Mouse (Mus musculus): ENCODE results near the gene Olfr1098. TPM values are rescaled to one million over a fixed set of nuclear protein-coding genes. Genes with fewer than 3 reads are reported as not detected.

Gene Olfr1098
- polyA plus RNA-seq (2014; fragmentation: Nextera tagmentation; extraction: Ambion mirVana), result not detected in 2 replicates

GRCm38 (mm10) chr2:86924445-86924844 is at the start of gene Olfr1098:
Olfr1098 (minus strand) TSS chr2:86924545.
- H3K4me2 ChIP-seq (ENCODE audit: low read length), result no peak within 1 kb of the TSS
- H3K27ac ChIP-seq (ENCODE audit: low read depth, low read length), result no peak within 1 kb of the TSS
- ATAC-seq, result no peak
- no peaks in the 10 kb centered on the region for H3K4me1 ChIP-seq (ENCODE audit: control insufficient read depth, insufficient read depth, low read length)
- WGBS, result 91% methylated on average over 1 of the region's 1 CpGs
- no peaks in the 10 kb centered on the region for H3K27me3 ChIP-seq (replicated peaks; ENCODE audit: control insufficient read depth, insufficient read depth, low read length)
- no peak within 1 kb of the TSS for H3K9ac ChIP-seq (ENCODE audit: low read length)
- no peak within 1 kb of the TSS for H3K4me3 ChIP-seq (ENCODE audit: low read depth, low read length)
- no peaks in the 10 kb centered on the region for H3K9me3 ChIP-seq (replicated peaks; ENCODE audit: control insufficient read depth, low read length)
- no peak for DNase-seq (ENCODE audit: low spot score)
- no peaks in the 10 kb centered on the region for H3K36me3 ChIP-seq (ENCODE audit: control insufficient read depth, insufficient read depth, low read length)

DNA sequence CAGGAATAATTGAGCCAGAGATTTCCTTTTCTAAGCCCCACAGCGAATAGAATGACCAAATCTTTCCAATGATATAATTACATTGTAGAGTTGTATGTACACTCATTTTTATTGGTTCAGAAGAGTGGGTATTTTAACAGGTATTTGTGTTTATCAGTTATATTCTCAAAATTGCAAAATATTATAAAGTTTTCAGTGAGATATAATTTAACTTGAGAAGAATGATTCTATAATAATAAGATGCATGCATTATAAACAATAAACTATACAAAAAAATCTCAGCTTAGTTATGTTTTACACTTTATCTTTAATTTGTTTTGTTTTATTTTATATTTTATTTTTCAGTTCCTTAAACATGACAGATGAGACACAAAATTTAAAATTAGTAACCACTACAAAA is 36.2 kb upstream of the Olfr1098 start, which contains the start of gene Olfr1099:
Olfr1099 (minus strand) TSS at position 101 of the 400 bp plus-strand sequence.
- no peak within 1 kb of the TSS for H3K9ac ChIP-seq (ENCODE audit: low read length)
- no peak for ATAC-seq
- H3K4me1 ChIP-seq (ENCODE audit: control insufficient read depth, insufficient read depth, low read length), result no peaks in the 10 kb centered on the region
- H3K27ac ChIP-seq (ENCODE audit: low read depth, low read length), result no peak within 1 kb of the TSS
- no peak within 1 kb of the TSS for H3K4me2 ChIP-seq (ENCODE audit: low read length)
- no peak for DNase-seq (ENCODE audit: low spot score)
- no peaks in the 10 kb centered on the region for H3K27me3 ChIP-seq (replicated peaks; ENCODE audit: control insufficient read depth, insufficient read depth, low read length)
- WGBS, result 73% methylated on average over 1 of the region's 1 CpGs
- no peak within 1 kb of the TSS for H3K4me3 ChIP-seq (ENCODE audit: low read depth, low read length)
- no peaks in the 10 kb centered on the region for H3K36me3 ChIP-seq (ENCODE audit: control insufficient read depth, insufficient read depth, low read length)
- no peaks in the 10 kb centered on the region for H3K9me3 ChIP-seq (replicated peaks; ENCODE audit: control insufficient read depth, low read length)

GRCm38 (mm10) chr2:86926557-86926956 is 2.2 kb upstream of the Olfr1098 start:
- Histone ChIP-seq H3K36me3 (ENCODE audit: control insufficient read depth, insufficient read depth, low read length) (no peaks in the 10 kb centered on the region), H3K4me3 (ENCODE audit: low read depth, low read length) (no peak overlapping the region), H3K9ac (ENCODE audit: low read length) (no peak overlapping the region), H3K4me1 (ENCODE audit: control insufficient read depth, insufficient read depth, low read length) (no peaks in the 10 kb centered on the region), H3K27me3 (replicated peaks; ENCODE audit: control insufficient read depth, insufficient read depth, low read length) (no peaks in the 10 kb centered on the region), H3K4me2 (ENCODE audit: low read length) (no peak overlapping the region), H3K27ac (ENCODE audit: low read depth, low read length) (no peak overlapping the region), H3K9me3 (replicated peaks; ENCODE audit: control insufficient read depth, low read length) (no peaks in the 10 kb centered on the region)
- DNase-seq (ENCODE audit: low spot score) (no peak), ATAC-seq (no peak)

DNA sequence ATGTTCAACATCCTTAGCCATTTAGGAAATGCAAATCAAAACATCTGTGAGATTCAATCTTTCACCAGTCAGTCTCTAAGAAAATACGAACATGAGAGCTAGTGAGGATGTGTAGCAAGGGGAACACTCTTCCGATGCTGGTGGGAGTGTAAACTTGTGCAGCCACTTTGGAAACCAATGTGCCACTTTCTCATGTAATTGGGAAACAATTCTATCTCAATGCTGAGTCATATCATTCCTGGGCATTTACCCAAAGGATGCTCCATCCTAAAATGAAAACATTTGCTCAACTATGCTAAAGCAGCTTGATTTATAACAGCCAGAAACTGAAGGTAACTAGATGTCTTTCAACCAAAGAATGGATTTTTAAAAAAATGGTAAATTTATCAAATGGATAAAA is 18.7 kb downstream of the Olfr1098 start:
- no peak overlapping the region for H3K4me3 ChIP-seq (ENCODE audit: low read depth, low read length)
- ATAC-seq (no peak), DNase-seq (ENCODE audit: low spot score) (no peak)
- no peaks in the 10 kb centered on the region for H3K27me3 ChIP-seq (replicated peaks; ENCODE audit: control insufficient read depth, insufficient read depth, low read length)
- no peaks in the 10 kb centered on the region for H3K36me3 ChIP-seq (ENCODE audit: control insufficient read depth, insufficient read depth, low read length)
- no peak overlapping the region for H3K9ac ChIP-seq (ENCODE audit: low read length)
- no peak overlapping the region for H3K27ac ChIP-seq (ENCODE audit: low read depth, low read length)
- no peak overlapping the region for H3K4me2 ChIP-seq (ENCODE audit: low read length)
- no peaks in the 10 kb centered on the region for H3K4me1 ChIP-seq (ENCODE audit: control insufficient read depth, insufficient read depth, low read length)
- 92% methylated on average over 2 of the region's 2 CpGs for WGBS
- H3K9me3 ChIP-seq (replicated peaks; ENCODE audit: control insufficient read depth, low read length), result no peaks in the 10 kb centered on the region

DNA sequence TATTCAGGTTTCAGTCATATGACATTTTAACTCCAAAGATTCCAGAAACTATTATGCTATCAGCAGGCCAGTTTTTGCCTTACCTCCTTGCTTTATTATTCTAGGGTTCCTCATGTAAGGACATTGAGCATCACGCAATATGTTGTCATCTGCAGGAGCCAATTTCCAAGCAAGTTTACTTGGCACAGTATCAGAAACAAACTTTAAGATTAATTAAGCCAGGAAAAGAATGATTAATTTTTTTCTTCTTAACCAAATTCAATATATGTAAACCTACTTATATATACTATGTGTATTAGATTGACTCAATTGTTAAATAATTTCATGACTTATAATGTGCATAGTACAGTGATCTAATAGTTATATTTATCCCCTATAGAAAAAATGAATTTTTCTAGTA is 32.2 kb downstream of the Olfr1098 start, which contains the start of gene Olfr1097:
Olfr1097 (minus strand) TSS at position 101 of the 400 bp plus-strand sequence.
- H3K9ac ChIP-seq (ENCODE audit: low read length), result no peak within 1 kb of the TSS
- no peak within 1 kb of the TSS for H3K4me2 ChIP-seq (ENCODE audit: low read length)
- no peaks in the 10 kb centered on the region for H3K4me1 ChIP-seq (ENCODE audit: control insufficient read depth, insufficient read depth, low read length)
- no peak for DNase-seq (ENCODE audit: low spot score)
- H3K4me3 ChIP-seq (ENCODE audit: low read depth, low read length), result no peak within 1 kb of the TSS
- 98% methylated on average over 1 of the region's 1 CpGs for WGBS
- no peak within 1 kb of the TSS for H3K27ac ChIP-seq (ENCODE audit: low read depth, low read length)
- no peaks in the 10 kb centered on the region for H3K27me3 ChIP-seq (replicated peaks; ENCODE audit: control insufficient read depth, insufficient read depth, low read length)
- no peaks in the 10 kb centered on the region for H3K36me3 ChIP-seq (ENCODE audit: control insufficient read depth, insufficient read depth, low read length)
- no peak for ATAC-seq
- H3K9me3 ChIP-seq (replicated peaks; ENCODE audit: control insufficient read depth, low read length), result no peaks in the 10 kb centered on the region

GRCm38 (mm10) chr2:86874702-86875101 is 49.6 kb downstream of the Olfr1098 start, which contains the start of gene Gm13723:
Gm13723 (minus strand) TSS chr2:86874802.
- Histone ChIP-seq H3K9me3 (replicated peaks; ENCODE audit: control insufficient read depth, low read length) (no peaks in the 10 kb centered on the region), H3K4me1 (ENCODE audit: control insufficient read depth, insufficient read depth, low read length) (no peaks in the 10 kb centered on the region), H3K4me2 (ENCODE audit: low read length) (no peak within 1 kb of the TSS), H3K27me3 (replicated peaks; ENCODE audit: control insufficient read depth, insufficient read depth, low read length) (no peaks in the 10 kb centered on the region), H3K4me3 (ENCODE audit: low read depth, low read length) (no peak within 1 kb of the TSS), H3K9ac (ENCODE audit: low read length) (no peak within 1 kb of the TSS), H3K27ac (ENCODE audit: low read depth, low read length) (no peak within 1 kb of the TSS), H3K36me3 (ENCODE audit: control insufficient read depth, insufficient read depth, low read length) (no peaks in the 10 kb centered on the region)
- 51% methylated on average over 1 of the region's 1 CpGs for WGBS
- no peak for ATAC-seq
- no peak for DNase-seq (ENCODE audit: low spot score)

Other genes starting within 250 kb of the Olfr1098 start
- gene Olfr1086, start 244.5 kb downstream of the Olfr1098 start, polyA plus RNA-seq (2014; fragmentation: Nextera tagmentation; extraction: Ambion mirVana), result not detected in 2 replicates
- gene Olfr1087, start 226.2 kb downstream of the Olfr1098 start, polyA plus RNA-seq (2014; fragmentation: Nextera tagmentation; extraction: Ambion mirVana), result not detected in 2 replicates
- gene Olfr1089, start 190.8 kb downstream of the Olfr1098 start, polyA plus RNA-seq (2014; fragmentation: Nextera tagmentation; extraction: Ambion mirVana), result not detected in 2 replicates
- not detected in 2 replicates for gene Olfr1090, start 165.6 kb downstream of the Olfr1098 start, polyA plus RNA-seq (2014; fragmentation: Nextera tagmentation; extraction: Ambion mirVana)
- not detected in 2 replicates for gene Olfr1093, start 142.1 kb downstream of the Olfr1098 start, polyA plus RNA-seq (2014; fragmentation: Nextera tagmentation; extraction: Ambion mirVana)
- not detected in 2 replicates for gene Olfr141, start 114.5 kb downstream of the Olfr1098 start, polyA plus RNA-seq (2014; fragmentation: Nextera tagmentation; extraction: Ambion mirVana)
- gene Olfr1094, start 99.9 kb downstream of the Olfr1098 start, polyA plus RNA-seq (2014; fragmentation: Nextera tagmentation; extraction: Ambion mirVana), result not detected in 2 replicates
- not detected in 2 replicates for gene Olfr1095, start 72.8 kb downstream of the Olfr1098 start, polyA plus RNA-seq (2014; fragmentation: Nextera tagmentation; extraction: Ambion mirVana)
- gene Gm13723, start 49.7 kb downstream of the Olfr1098 start, polyA plus RNA-seq (2014; fragmentation: Nextera tagmentation; extraction: Ambion mirVana), result not detected in 2 replicates
- not detected in 2 replicates for gene Olfr1097, start 32.3 kb downstream of the Olfr1098 start, polyA plus RNA-seq (2014; fragmentation: Nextera tagmentation; extraction: Ambion mirVana)
- not detected in 2 replicates for gene Olfr1099, start 36.1 kb upstream of the Olfr1098 start, polyA plus RNA-seq (2014; fragmentation: Nextera tagmentation; extraction: Ambion mirVana)
- not detected in 2 replicates for gene Olfr1100, start 55.4 kb upstream of the Olfr1098 start, polyA plus RNA-seq (2014; fragmentation: Nextera tagmentation; extraction: Ambion mirVana)
- not detected in 2 replicates for gene Olfr1101, start 66.7 kb upstream of the Olfr1098 start, polyA plus RNA-seq (2014; fragmentation: Nextera tagmentation; extraction: Ambion mirVana)
- gene Olfr1102, start 73.9 kb upstream of the Olfr1098 start, polyA plus RNA-seq (2014; fragmentation: Nextera tagmentation; extraction: Ambion mirVana), result not detected in 2 replicates
- gene Olfr1104, start 102.5 kb upstream of the Olfr1098 start, polyA plus RNA-seq (2014; fragmentation: Nextera tagmentation; extraction: Ambion mirVana), result not detected in 2 replicates
- gene Olfr1105, start 112.0 kb upstream of the Olfr1098 start, polyA plus RNA-seq (2014; fragmentation: Nextera tagmentation; extraction: Ambion mirVana), result not detected in 2 replicates
- not detected in 2 replicates for gene Olfr1106, start 127.7 kb upstream of the Olfr1098 start, polyA plus RNA-seq (2014; fragmentation: Nextera tagmentation; extraction: Ambion mirVana)
- gene Olfr1107, start 151.3 kb upstream of the Olfr1098 start, polyA plus RNA-seq (2014; fragmentation: Nextera tagmentation; extraction: Ambion mirVana), result not detected in 2 replicates
- not detected in 2 replicates for gene Olfr1109, start 171.5 kb upstream of the Olfr1098 start, polyA plus RNA-seq (2014; fragmentation: Nextera tagmentation; extraction: Ambion mirVana)
- gene Olfr259, start 190.0 kb upstream of the Olfr1098 start, polyA plus RNA-seq (2014; fragmentation: Nextera tagmentation; extraction: Ambion mirVana), result not detected in 2 replicates
- gene Olfr1110, start 215.8 kb upstream of the Olfr1098 start, polyA plus RNA-seq (2014; fragmentation: Nextera tagmentation; extraction: Ambion mirVana), result not detected in 2 replicates
- gene Olfr1111, start 228.1 kb upstream of the Olfr1098 start, polyA plus RNA-seq (2014; fragmentation: Nextera tagmentation; extraction: Ambion mirVana), result not detected in 2 replicates

Data from forebrain, embryonic 14.5 days (tissue).